ENCODE assay signal across 16 mouse cellular contexts in genomic region chr7:132349075-132349572, GRCm38 (mm10).
"Had no signal": no experiment of that assay in that cellular context is flagged by ENCODE, and none has a peak within 500 bp of the region (broad histone marks: within the 10 kb centered on the region; RNA-seq: fewer than 3 reads in every experiment).

No protein-coding gene starts in this region.

- H3K4me3 ChIP-seq: lung, embryonic 15.5 days; midbrain, embryonic 10.5 days; midbrain, embryonic 12.5 days; myocyte had no signal

- H3K9me3 ChIP-seq: lung, embryonic 15.5 days; midbrain, embryonic 10.5 days; midbrain, embryonic 12.5 days had no signal

- H3K27me3 ChIP-seq: lung, embryonic 15.5 days; midbrain, embryonic 12.5 days had no signal

- H3K36me3 ChIP-seq: lung, embryonic 15.5 days; midbrain, embryonic 10.5 days; midbrain, embryonic 12.5 days had no signal

- ATAC-seq: midbrain, embryonic 16.5 days had no signal

- H3K4me2 ChIP-seq: lung, embryonic 15.5 days; midbrain, embryonic 12.5 days had no signal

- H3K9ac ChIP-seq: liver, embryonic 14.5 days; lung, embryonic 15.5 days; midbrain, embryonic 12.5 days had no signal

- DNase-seq: lung, adult 18-20 months; midbrain, embryonic 14.5 days; retina, postnatal 1 day; right cerebral cortex, adult 18-20 months; right cerebral cortex, postnatal 25 days; right cerebral cortex, postnatal 4 days; spleen, adult 18-20 months; thymus, adult 18-20 months; thymus, postnatal 14 days; thymus, postnatal 36 days had no signal

- H3K27ac ChIP-seq: liver, embryonic 14.5 days; lung, embryonic 15.5 days; midbrain, embryonic 10.5 days; midbrain, embryonic 12.5 days had no signal
